Mouse (Mus musculus): ENCODE measurements around the gene Rbm25.

DNA sequence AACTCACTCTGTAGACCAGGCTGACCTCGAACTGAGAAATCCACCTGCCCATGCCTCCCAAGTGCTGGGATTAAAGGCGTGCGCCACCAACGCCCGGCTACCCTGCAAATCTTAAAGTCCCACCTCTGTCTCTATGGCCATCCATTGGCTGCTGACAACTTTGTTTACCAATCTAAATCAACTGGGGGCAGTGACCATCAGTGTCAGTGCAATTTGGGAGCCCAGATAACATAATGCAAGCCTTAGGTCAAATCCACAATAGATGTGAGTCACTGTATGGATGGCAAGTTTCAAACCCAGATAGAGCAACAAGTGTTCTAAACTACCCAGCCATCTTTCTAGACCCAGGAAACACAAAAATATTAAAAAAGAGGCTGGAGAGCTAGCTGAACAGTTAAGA lies 28.8 kb upstream of the Rbm25 start:
- TF ChIP-seq POLR2A (IDR thresholded peaks at IDR 0.05; ENCODE audit: control insufficient read depth, low read depth, low read length) = no peak
- no peak for TF ChIP-seq CTCF (IDR thresholded peaks at IDR 0.05; ENCODE audit: control insufficient read depth, insufficient read depth, insufficient replicate concordance, low read depth, low read length)

Data from testis, adult 2 months (tissue).